Mouse (Mus musculus): ENCODE results near the gene Ntn1. TPM values are rescaled to one million over a fixed set of nuclear protein-coding genes. Genes with fewer than 3 reads are reported as not detected.
A peak's percentile ranks its signal among the peaks of the same experiment; 100 is the strongest.

Ntn1 gene
- polyA plus RNA-seq, 1 experiment from 2014 or later: 7.4 TPM

- 83% methylated on average over 4 of the region's 4 CpGs for WGBS
- no peak for DNase-seq (ENCODE audit: low spot score)
- H3K4me3 ChIP-seq: no peak overlapping the region
- H3K27ac ChIP-seq (replicated peaks): no peak overlapping the region
- H3K4me1 ChIP-seq: peaks cover 74% of the 10 kb centered on the region
- H3K9me3 ChIP-seq: no peaks in the 10 kb centered on the region
- H3K27me3 ChIP-seq (replicated peaks; ENCODE audit: low read depth, poor library complexity, severe bottlenecking): peaks cover 5% of the 10 kb centered on the region; the same call in 1 of the 2 replicates
- no peaks in the 10 kb centered on the region for H3K36me3 ChIP-seq (replicated peaks)
These were observed 200.1 kb downstream of the Ntn1 start for GRCm38 (mm10) chr11:68200500-68200899.

- Histone ChIP-seq H3K27me3 (replicated peaks; ENCODE audit: low read depth, poor library complexity, severe bottlenecking) (peaks cover 5% of the 10 kb centered on the region; the same call in 1 of the 2 replicates), H3K27ac (replicated peaks) (no peak overlapping the region), H3K36me3 (replicated peaks) (no peaks in the 10 kb centered on the region), H3K9me3 (no peaks in the 10 kb centered on the region), H3K4me3 (no peak overlapping the region), H3K4me1 (peaks cover 75% of the 10 kb centered on the region)
- peak; percentile 40 for DNase-seq (ENCODE audit: low spot score)
- 30% methylated on average over 10 of the region's 10 CpGs for WGBS
These were observed 200.7 kb downstream of the Ntn1 start for GRCm38 (mm10) chr11:68199801-68200423.

GRCm38 (mm10) chr11:68199103-68199502 is 201.5 kb downstream of the Ntn1 start:
- no peak for DNase-seq (ENCODE audit: low spot score)
- Histone ChIP-seq H3K9me3 (no peaks in the 10 kb centered on the region), H3K4me1 (peaks cover 79% of the 10 kb centered on the region), H3K27me3 (replicated peaks; ENCODE audit: low read depth, poor library complexity, severe bottlenecking) (peaks cover 5% of the 10 kb centered on the region; the same call in 1 of the 2 replicates), H3K36me3 (replicated peaks) (no peaks in the 10 kb centered on the region), H3K4me3 (no peak overlapping the region), H3K27ac (replicated peaks) (no peak overlapping the region)
- WGBS: 77% methylated on average over 8 of the region's 8 CpGs

- WGBS: 77% methylated on average over 10 of the region's 10 CpGs
- no peaks in the 10 kb centered on the region for H3K9me3 ChIP-seq
- no peak overlapping the region for H3K27ac ChIP-seq (replicated peaks)
- H3K36me3 ChIP-seq (replicated peaks): no peaks in the 10 kb centered on the region
- peaks cover 5% of the 10 kb centered on the region; the same call in 1 of the 2 replicates for H3K27me3 ChIP-seq (replicated peaks; ENCODE audit: low read depth, poor library complexity, severe bottlenecking)
- DNase-seq (ENCODE audit: low spot score): no peak
- peaks cover 78% of the 10 kb centered on the region for H3K4me1 ChIP-seq
- H3K4me3 ChIP-seq: no peak overlapping the region
These were observed 201.9 kb downstream of the Ntn1 start for GRCm38 (mm10) chr11:68198696-68199095.

- H3K4me3 ChIP-seq: no peak overlapping the region
- peaks cover 5% of the 10 kb centered on the region; the same call in 1 of the 2 replicates for H3K27me3 ChIP-seq (replicated peaks; ENCODE audit: low read depth, poor library complexity, severe bottlenecking)
- no peaks in the 10 kb centered on the region for H3K36me3 ChIP-seq (replicated peaks)
- H3K4me1 ChIP-seq: peaks cover 69% of the 10 kb centered on the region
- no peaks in the 10 kb centered on the region for H3K9me3 ChIP-seq
- 80% methylated on average over 11 of the region's 11 CpGs for WGBS
- DNase-seq (ENCODE audit: low spot score): no peak
- H3K27ac ChIP-seq (replicated peaks): no peak overlapping the region
These were observed 203.2 kb downstream of the Ntn1 start for GRCm38 (mm10) chr11:68197471-68197870.

- H3K4me1 ChIP-seq: peaks cover 63% of the 10 kb centered on the region
- no peak overlapping the region for H3K4me3 ChIP-seq
- WGBS: 73% methylated on average over 6 of the region's 6 CpGs
- no peaks in the 10 kb centered on the region for H3K9me3 ChIP-seq
- DNase-seq (ENCODE audit: low spot score): no peak
- no peaks in the 10 kb centered on the region for H3K36me3 ChIP-seq (replicated peaks)
- H3K27ac ChIP-seq (replicated peaks): peak overlapping the region; percentile 74
- H3K27me3 ChIP-seq (replicated peaks; ENCODE audit: low read depth, poor library complexity, severe bottlenecking): peaks cover under 1% of the 10 kb centered on the region; the same call in 1 of the 2 replicates
These were observed 204.1 kb downstream of the Ntn1 start for GRCm38 (mm10) chr11:68196566-68196965.

- 0 out of 2 replicates have a peak overlapping the region, but pooled peaks have one; percentile 4 for H3K4me3 ChIP-seq
- no peaks in the 10 kb centered on the region for H3K9me3 ChIP-seq
- peak; percentile 59 for DNase-seq (ENCODE audit: low spot score)
- H3K27ac ChIP-seq (replicated peaks): peak overlapping the region; percentile 74
- no peaks in the 10 kb centered on the region for H3K36me3 ChIP-seq (replicated peaks)
- WGBS: 49% methylated on average over 10 of the region's 10 CpGs
- H3K27me3 ChIP-seq (replicated peaks; ENCODE audit: low read depth, poor library complexity, severe bottlenecking): peaks cover 5% of the 10 kb centered on the region; the same call in 1 of the 2 replicates
- H3K4me1 ChIP-seq: peaks cover 62% of the 10 kb centered on the region
These were observed 204.9 kb downstream of the Ntn1 start for GRCm38 (mm10) chr11:68195693-68196176.

- H3K9me3 ChIP-seq: no peaks in the 10 kb centered on the region
- no peak for DNase-seq (ENCODE audit: low spot score)
- 64% methylated on average over 6 of the region's 6 CpGs for WGBS
- H3K27ac ChIP-seq (replicated peaks): peak overlapping the region; percentile 74
- no peak overlapping the region for H3K4me3 ChIP-seq
- peaks cover 5% of the 10 kb centered on the region; the same call in 1 of the 2 replicates for H3K27me3 ChIP-seq (replicated peaks; ENCODE audit: low read depth, poor library complexity, severe bottlenecking)
- peaks cover 56% of the 10 kb centered on the region for H3K4me1 ChIP-seq
- no peaks in the 10 kb centered on the region for H3K36me3 ChIP-seq (replicated peaks)
These were observed 205.5 kb downstream of the Ntn1 start for GRCm38 (mm10) chr11:68195168-68195567.

- 0 out of 2 replicates have a peak, but pooled peaks cover 5% of the 10 kb centered on the region for H3K27me3 ChIP-seq (replicated peaks; ENCODE audit: low read depth, poor library complexity, severe bottlenecking)
- DNase-seq (ENCODE audit: low spot score): no peak
- 86% methylated on average over 5 of the region's 5 CpGs for WGBS
- no peaks in the 10 kb centered on the region for H3K9me3 ChIP-seq
- H3K4me3 ChIP-seq: no peak overlapping the region
- H3K36me3 ChIP-seq (replicated peaks): no peaks in the 10 kb centered on the region
- H3K4me1 ChIP-seq: peaks cover 42% of the 10 kb centered on the region
- H3K27ac ChIP-seq (replicated peaks): no peak overlapping the region
These were observed 209.8 kb downstream of the Ntn1 start for GRCm38 (mm10) chr11:68190849-68191248.

GRCm38 (mm10) chr11:68188695-68189201 is 211.9 kb downstream of the Ntn1 start:
- peak overlapping the region; percentile 77 for H3K27ac ChIP-seq (replicated peaks)
- peaks cover 7% of the 10 kb centered on the region; the same call in 1 of the 2 replicates for H3K27me3 ChIP-seq (replicated peaks; ENCODE audit: low read depth, poor library complexity, severe bottlenecking)
- H3K4me3 ChIP-seq: no peak overlapping the region
- H3K9me3 ChIP-seq: no peaks in the 10 kb centered on the region
- H3K36me3 ChIP-seq (replicated peaks): no peaks in the 10 kb centered on the region
- peaks cover 25% of the 10 kb centered on the region for H3K4me1 ChIP-seq
- DNase-seq (ENCODE audit: low spot score): peak; percentile 44
- 60% methylated on average over 12 of the region's 12 CpGs for WGBS

GRCm38 (mm10) chr11:68187242-68187641 is 213.4 kb downstream of the Ntn1 start:
- H3K4me1 ChIP-seq: peaks cover 25% of the 10 kb centered on the region
- no peaks in the 10 kb centered on the region for H3K36me3 ChIP-seq (replicated peaks)
- DNase-seq (ENCODE audit: low spot score): no peak
- no peak overlapping the region for H3K4me3 ChIP-seq
- peaks cover 10% of the 10 kb centered on the region; the same call in 1 of the 2 replicates for H3K27me3 ChIP-seq (replicated peaks; ENCODE audit: low read depth, poor library complexity, severe bottlenecking)
- peak overlapping the region; percentile 75 for H3K27ac ChIP-seq (replicated peaks)
- WGBS: 74% methylated on average over 8 of the region's 8 CpGs
- H3K9me3 ChIP-seq: no peaks in the 10 kb centered on the region

GRCm38 (mm10) chr11:68185647-68186046 is 215.0 kb downstream of the Ntn1 start:
- DNase-seq (ENCODE audit: low spot score): no peak
- Histone ChIP-seq H3K27ac (replicated peaks) (no peak overlapping the region), H3K27me3 (replicated peaks; ENCODE audit: low read depth, poor library complexity, severe bottlenecking) (peaks cover 5% of the 10 kb centered on the region; the same call in 1 of the 2 replicates), H3K4me3 (no peak overlapping the region), H3K4me1 (peaks cover 29% of the 10 kb centered on the region), H3K9me3 (no peaks in the 10 kb centered on the region), H3K36me3 (replicated peaks) (no peaks in the 10 kb centered on the region)
- 91% methylated on average over 3 of the region's 3 CpGs for WGBS

GRCm38 (mm10) chr11:68177415-68177814 is 223.2 kb downstream of the Ntn1 start:
- Histone ChIP-seq H3K27me3 (replicated peaks; ENCODE audit: low read depth, poor library complexity, severe bottlenecking) (0 out of 2 replicates have a peak, but pooled peaks cover 2% of the 10 kb centered on the region), H3K4me3 (no peak overlapping the region), H3K9me3 (no peaks in the 10 kb centered on the region), H3K4me1 (peaks cover 23% of the 10 kb centered on the region), H3K36me3 (replicated peaks) (no peaks in the 10 kb centered on the region), H3K27ac (replicated peaks) (peak overlapping the region; percentile 16)
- WGBS: 86% methylated on average over 7 of the region's 7 CpGs
- no peak for DNase-seq (ENCODE audit: low spot score)

Data from embryonic facial prominence, embryonic 10.5 days (tissue).